Mouse (Mus musculus) kidney, adult 11 months (tissue): ENCODE data around the gene Spef2.
A peak's percentile ranks its signal among the peaks of the same experiment; 100 is the strongest.
"Not testable (repeated sequence)": the region's sequence is repeated elsewhere in the genome, so short reads cannot be mapped to it uniquely, and the experiment has no call there.

Experiments used
- DNase-seq: peaks from one replicate; pipeline ENCODE4 v3.0.0; 2022

The Spef2 gene

GRCm38 (mm10) chr15:9748359-9749102 is at the start of gene Spef2:
Gene Spef2, minus strand, starts transcription at chr15:9748868.
- DNase-seq: peak; percentile 68

- no peak for DNase-seq
Measured at GRCm38 (mm10) chr15:9794131-9794530, 45.5 kb upstream of the Spef2 start.

DNA sequence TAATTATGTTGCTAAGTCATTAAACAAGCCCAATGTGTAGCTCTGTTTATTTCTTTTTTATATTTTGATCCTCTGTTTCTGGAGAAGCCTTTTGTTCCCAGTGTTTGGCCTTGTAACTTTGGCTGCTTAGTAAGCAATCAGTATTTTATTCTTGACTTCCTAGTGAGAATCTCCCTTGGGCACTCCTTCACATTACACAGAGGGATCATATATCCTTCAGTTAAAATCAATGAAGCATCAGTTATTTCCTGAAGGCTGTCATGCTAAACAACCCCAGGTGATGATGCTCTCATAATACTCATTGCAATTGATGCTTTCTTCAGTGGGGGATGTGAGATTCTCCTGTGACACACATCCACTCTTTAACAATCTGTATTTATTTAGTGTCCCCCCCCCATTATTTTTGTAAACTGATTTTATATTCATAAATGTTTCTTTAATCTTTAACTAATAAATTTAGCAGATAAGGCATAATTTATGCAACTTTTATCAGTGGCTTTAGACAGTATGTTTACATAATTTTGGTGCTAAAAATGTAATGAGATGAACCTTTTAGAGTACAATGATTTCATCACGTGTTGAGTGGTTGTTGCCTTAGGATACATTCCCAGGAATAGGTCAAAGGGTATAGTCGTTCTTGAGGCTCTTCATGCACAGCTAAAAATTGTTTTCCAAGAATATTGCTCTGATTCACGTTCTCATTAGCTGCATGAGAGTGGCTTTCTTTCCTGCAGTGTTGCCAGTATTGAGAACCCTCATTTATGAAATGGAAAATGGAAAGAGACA is 39.8 kb upstream of the Spef2 start:
- no peak for DNase-seq

- not testable (repeated sequence) for DNase-seq
Measured at GRCm38 (mm10) chr15:9774222-9775142, 25.8 kb upstream of the Spef2 start.

DNA sequence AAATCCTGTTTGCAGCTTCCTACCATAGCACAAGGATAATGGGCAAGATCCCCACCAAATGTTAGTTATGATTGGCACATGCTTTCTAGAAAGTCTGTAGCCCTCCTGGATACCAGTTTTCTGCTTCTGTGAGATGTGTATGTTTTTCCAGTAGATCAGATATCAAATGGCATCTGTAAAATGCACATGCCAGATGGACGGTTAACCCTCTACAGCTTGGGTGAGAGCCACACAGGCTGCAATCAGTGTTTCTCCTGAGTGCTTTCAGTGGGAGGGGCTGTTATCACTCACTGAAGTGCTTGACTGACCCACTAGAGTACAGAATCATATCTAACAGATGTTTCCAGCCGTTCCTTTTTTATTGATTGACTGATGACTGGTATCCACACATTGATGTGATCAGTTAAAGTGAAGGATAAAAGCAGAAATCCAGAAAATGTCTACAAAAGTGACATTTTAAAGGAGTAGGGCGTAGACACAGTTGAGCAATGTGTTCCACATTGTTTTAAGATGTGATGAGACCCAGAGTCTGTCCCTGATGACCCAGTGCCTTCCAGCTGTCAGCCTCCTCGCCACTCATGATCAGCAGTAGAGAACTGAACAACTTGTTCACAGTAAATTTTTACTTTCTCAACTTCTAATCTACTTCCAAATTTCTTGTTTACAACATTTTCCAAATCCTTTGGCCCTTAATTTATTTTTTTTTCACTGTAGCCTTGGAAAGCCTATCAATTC is 19.7 kb upstream of the Spef2 start:
- DNase-seq: no peak

DNA sequence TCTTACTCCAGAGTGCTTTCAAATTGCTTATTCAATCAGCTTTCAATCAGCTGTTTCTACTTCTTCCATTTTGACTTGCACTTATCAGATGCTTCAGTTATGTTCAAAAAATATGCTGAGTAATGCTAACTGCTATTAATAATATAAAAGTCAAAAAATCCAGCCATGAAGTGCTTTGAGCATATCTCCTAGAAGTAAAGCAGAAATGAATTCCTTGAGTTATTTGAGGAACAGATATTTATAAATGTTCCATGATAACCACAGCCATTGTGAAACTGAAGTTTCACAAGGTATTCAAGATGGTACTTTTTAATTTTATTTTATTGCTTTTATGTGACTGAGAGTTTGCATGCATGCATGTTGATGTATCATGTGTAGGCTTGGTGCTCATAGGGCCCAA is 18.4 kb upstream of the Spef2 start:
- no peak for DNase-seq

GRCm38 (mm10) chr15:9750966-9751365 is 2.3 kb upstream of the Spef2 start:
- no peak for DNase-seq

- DNase-seq: no peak
Measured at GRCm38 (mm10) chr15:9747410-9748104, 1.1 kb downstream of the Spef2 start.

DNA sequence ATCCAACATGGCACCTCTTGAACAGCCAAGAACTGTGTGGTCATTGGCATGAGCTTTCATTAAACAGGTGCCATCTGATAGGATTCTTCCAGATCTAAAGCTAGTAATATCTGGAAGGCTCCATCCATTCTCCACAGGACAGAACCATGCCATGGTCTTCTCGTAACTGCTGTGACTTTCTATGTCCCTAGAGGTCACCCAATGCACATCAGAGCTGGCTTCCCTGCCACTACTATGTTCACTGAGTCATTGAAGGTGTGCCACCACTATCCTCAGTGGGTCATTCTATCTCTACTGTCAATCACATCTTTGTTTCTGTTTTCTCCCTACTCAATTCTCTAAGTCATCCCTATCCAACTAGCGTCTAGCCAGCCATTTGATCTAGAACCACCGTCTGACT is 6.5 kb downstream of the Spef2 start:
- DNase-seq: no peak

- DNase-seq: no peak
Measured at GRCm38 (mm10) chr15:9714574-9715458, 33.9 kb downstream of the Spef2 start.

DNA sequence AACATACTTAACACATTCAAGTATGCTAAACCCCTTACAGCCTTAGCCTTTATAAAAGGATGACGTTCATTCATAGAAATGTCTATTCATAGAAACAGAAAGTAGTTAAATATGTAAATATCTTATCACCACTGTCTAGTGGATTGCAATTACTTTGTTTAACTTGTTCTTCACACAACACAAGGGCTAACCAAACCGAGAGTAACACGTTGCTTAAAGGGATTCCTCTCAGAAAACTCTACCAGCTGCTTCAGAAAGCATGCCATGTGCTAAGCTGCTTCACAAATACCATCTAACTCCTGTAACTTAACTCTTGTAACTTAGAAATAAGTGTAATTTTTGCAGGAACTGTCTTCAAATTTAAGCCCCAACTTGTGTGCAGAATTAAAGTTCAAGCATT is 35.0 kb downstream of the Spef2 start:
- no peak for DNase-seq

DNA sequence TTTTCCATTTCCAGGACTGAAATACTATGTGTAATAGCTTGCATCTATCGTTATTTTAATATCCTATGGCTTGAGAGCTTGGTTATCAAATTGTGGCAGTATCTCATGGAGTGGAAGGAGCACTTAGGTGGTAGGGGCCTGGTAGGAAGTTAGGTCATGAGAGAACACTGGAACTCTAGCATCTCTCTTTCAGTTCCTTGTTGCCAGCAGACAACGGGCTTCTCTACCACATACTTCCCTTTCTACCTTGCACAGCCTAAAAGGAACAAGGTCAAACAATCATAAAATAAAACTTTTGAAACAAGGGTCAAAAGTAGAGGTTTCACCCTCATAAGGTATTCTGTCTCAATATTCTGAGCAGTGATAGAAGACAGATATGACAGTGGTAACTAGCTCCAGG is 38.3 kb downstream of the Spef2 start:
- DNase-seq: no peak

- DNase-seq: no peak
Measured at GRCm38 (mm10) chr15:9705830-9706450, 42.7 kb downstream of the Spef2 start.

GRCm38 (mm10) chr15:9701845-9702244 is 46.8 kb downstream of the Spef2 start:
- no peak for DNase-seq

GRCm38 (mm10) chr15:9691721-9692120 is 56.9 kb downstream of the Spef2 start:
- DNase-seq: no peak

GRCm38 (mm10) chr15:9690845-9691244 is 57.8 kb downstream of the Spef2 start:
- DNase-seq: no peak

- DNase-seq: no peak
Measured at GRCm38 (mm10) chr15:9690436-9690835, 58.2 kb downstream of the Spef2 start.

GRCm38 (mm10) chr15:9683485-9683884 is 65.2 kb downstream of the Spef2 start:
- no peak for DNase-seq

DNA sequence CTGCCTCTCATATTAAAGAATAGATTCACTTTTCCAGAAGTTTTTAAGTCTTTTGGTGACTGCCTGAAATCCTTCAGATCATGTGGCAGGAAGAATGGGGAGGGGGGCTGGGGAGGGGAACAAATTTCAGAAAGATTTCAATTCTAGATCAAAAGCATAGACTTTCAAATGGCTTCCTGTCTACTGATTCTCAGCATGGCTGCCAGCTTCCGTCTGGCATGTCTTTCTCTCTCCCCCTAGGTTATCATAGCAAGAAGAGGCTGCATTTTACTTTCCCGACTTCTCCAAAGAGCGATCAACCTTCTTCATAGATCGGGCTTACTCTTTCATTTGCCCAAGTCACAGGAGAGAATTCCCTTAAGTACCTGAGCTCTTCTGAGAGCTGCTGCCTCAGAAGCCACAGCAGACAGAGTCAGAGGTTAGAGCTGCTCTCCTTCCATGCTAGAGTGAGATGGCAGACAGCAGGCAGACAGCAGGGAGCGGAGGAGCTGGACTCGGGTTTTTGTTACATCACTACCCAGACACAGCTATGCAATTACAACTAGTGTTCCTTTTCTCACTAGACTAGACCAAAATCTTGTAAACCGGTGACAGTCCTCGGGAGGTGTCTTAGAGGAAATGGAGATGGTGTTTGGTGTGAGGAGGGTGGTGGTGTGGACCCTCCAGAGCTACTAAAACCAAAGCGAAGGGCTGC is 71.2 kb downstream of the Spef2 start:
- no peak for DNase-seq

- DNase-seq: no peak
Measured at GRCm38 (mm10) chr15:9668575-9668974, 80.1 kb downstream of the Spef2 start.
